ENCODE assay signal across 12 mouse cellular contexts in the genomic region with DNA sequence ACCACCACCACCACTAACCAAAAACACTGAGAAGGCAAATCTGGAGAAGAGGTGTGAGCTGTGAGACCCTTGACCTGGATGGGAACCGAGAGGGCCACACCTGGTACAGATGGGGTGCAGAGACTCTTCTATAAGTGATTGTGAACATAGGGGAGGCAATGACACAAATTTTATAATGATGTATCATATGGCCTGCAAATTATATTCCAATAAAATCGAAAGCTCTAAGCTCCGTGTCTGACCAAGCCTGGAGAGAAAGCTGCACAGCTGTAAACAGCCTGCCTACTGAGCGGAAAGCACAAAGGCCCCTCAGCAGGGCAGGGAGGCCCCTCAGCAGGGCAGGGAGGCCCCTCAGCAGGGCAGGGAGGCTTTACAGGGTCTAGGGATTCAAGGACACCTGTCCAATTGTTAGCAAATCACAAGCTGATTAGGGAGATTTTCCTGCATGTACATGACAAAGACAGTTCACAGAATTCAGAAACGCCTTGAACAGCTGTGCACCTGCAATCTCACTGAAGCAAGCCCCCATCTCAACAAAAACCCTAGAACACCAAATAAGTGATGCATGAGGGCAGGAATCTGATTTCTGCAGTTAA. TPM values are rescaled to one million over a fixed set of nuclear protein-coding genes. Genes with fewer than 3 reads are reported as not detected.
DNase-seq lines count a peak whose midpoint lies in the region; ATAC-seq lines count a peak whose summit lies in the region.
"Had no signal": no experiment of that assay in that cellular context is flagged by ENCODE, and none has a peak within 500 bp of the region (broad histone marks: within the 10 kb centered on the region; RNA-seq: fewer than 3 reads in every experiment).

No protein-coding gene starts in this region.

- peaks cover 88% of the 10 kb centered on the region for H3K36me3 ChIP-seq in heart, embryonic 14.5 days (ENCODE audit: control insufficient read depth, insufficient read depth, low read length)
- H3K36me3 ChIP-seq in forebrain, embryonic 16.5 days (ENCODE audit: control insufficient read depth, insufficient read depth) = peaks cover 15% of the 10 kb centered on the region
- H3K36me3 ChIP-seq in midbrain, embryonic 14.5 days (ENCODE audit: control insufficient read depth, insufficient read depth, low read length) = peaks cover 63% of the 10 kb centered on the region

- peaks cover 28 to 50% of the 10 kb centered on the region in 2 experiments for H3K4me1 ChIP-seq in heart, embryonic 14.5 days (ENCODE audit: control insufficient read depth in 2 of 2, insufficient read depth in 2 of 2, low read length in 2 of 2)
- H3K4me1 ChIP-seq in forebrain, embryonic 16.5 days (replicated peaks; ENCODE audit: control insufficient read depth, insufficient read depth, low read length) = peaks cover 16% of the 10 kb centered on the region
- peaks cover 19% of the 10 kb centered on the region for H3K4me1 ChIP-seq in midbrain, embryonic 14.5 days (ENCODE audit: control insufficient read depth, insufficient read depth, low read length)

- H3K9ac ChIP-seq in heart, embryonic 14.5 days (ENCODE audit: low read length) = peak overlapping the region; percentile 47; the same call in 1 of the 2 replicates
- H3K9ac ChIP-seq in forebrain, embryonic 16.5 days (replicated peaks; ENCODE audit: low read depth, low read length) = peak overlapping the region; percentile 23; the same call in 1 of the 2 replicates
- H3K9ac ChIP-seq in midbrain, embryonic 14.5 days (replicated peaks; ENCODE audit: low read length) = peak overlapping the region; percentile 29; the same call in 1 of the 2 replicates

- H3K9me3 ChIP-seq in heart, embryonic 14.5 days (ENCODE audit: control insufficient read depth, low read length) = no peaks in the 10 kb centered on the region
- H3K9me3 ChIP-seq in forebrain, embryonic 16.5 days (ENCODE audit: control insufficient read depth, low read length) = no peaks in the 10 kb centered on the region
- no peaks in the 10 kb centered on the region for H3K9me3 ChIP-seq in midbrain, embryonic 14.5 days (ENCODE audit: control insufficient read depth, low read length)

- DNase-seq in heart, adult 8-10 months (ENCODE audit: low spot score) = no peak
- peak; percentile 89 for DNase-seq in ZHBTc4 (ENCODE audit: low read depth, low spot score)
- DNase-seq in midbrain, embryonic 14.5 days = peak; percentile 45
- DNase-seq in gastrocnemius, postnatal 4 days (ENCODE audit: low spot score in 2 of 2) = no peak
- DNase-seq in Muller cell, postnatal 12 days (ENCODE audit: inconsistent ontology term) = no peak
- no peak for DNase-seq in cerebellum, postnatal 14 days
- DNase-seq: adrenal gland, adult 2 months; cerebellum, adult 18-20 months had no signal

- no peak for ATAC-seq in heart, embryonic 14.5 days (ENCODE audit: insufficient number of reproducible peaks, insufficient read depth, low FRiP score, low read depth)
- 0 out of 2 replicates have a peak, but pooled peaks have one; percentile 55 for ATAC-seq in forebrain, embryonic 16.5 days
- ATAC-seq in midbrain, embryonic 14.5 days (ENCODE audit: low FRiP score, low TSS enrichment) = peak; percentile 70; the same call in 1 of the 2 replicates

- no peak overlapping the region for H3K4me3 ChIP-seq in heart, embryonic 14.5 days (ENCODE audit: control insufficient read depth in 1 of 2, insufficient read depth in 1 of 2, low read depth in 1 of 2, low read length in 2 of 2)
- no peak overlapping the region for H3K4me3 ChIP-seq in forebrain, embryonic 16.5 days (replicated peaks; ENCODE audit: low read length)
- no peak overlapping the region for H3K4me3 ChIP-seq in midbrain, embryonic 14.5 days (replicated peaks; ENCODE audit: low read depth, low read length)

- peak overlapping the region; percentile 21; the same call in 1 of the 2 replicates for H3K4me2 ChIP-seq in heart, embryonic 14.5 days (ENCODE audit: low read length)
- no peak overlapping the region for H3K4me2 ChIP-seq in forebrain, embryonic 16.5 days (ENCODE audit: low read length)
- no peak overlapping the region for H3K4me2 ChIP-seq in midbrain, embryonic 14.5 days (ENCODE audit: low read length)

- no peaks in the 10 kb centered on the region for H3K27me3 ChIP-seq in heart, embryonic 14.5 days (ENCODE audit: control insufficient read depth, insufficient read depth, low read length)
- no peaks in the 10 kb centered on the region for H3K27me3 ChIP-seq in forebrain, embryonic 16.5 days (replicated peaks; ENCODE audit: control insufficient read depth, insufficient read depth, low read length)
- no peaks in the 10 kb centered on the region for H3K27me3 ChIP-seq in midbrain, embryonic 14.5 days (ENCODE audit: control insufficient read depth, insufficient read depth, low read length)

- H3K27ac ChIP-seq in heart, embryonic 14.5 days (replicated peaks in 1 of 2; ENCODE audit: control insufficient read depth in 1 of 2, insufficient read depth in 1 of 2, low read depth in 2 of 2, low read length in 2 of 2) = peak overlapping the region; percentile 76 to 84
- H3K27ac ChIP-seq in forebrain, embryonic 16.5 days (ENCODE audit: low read length) = peak overlapping the region; percentile 57; the same call in 1 of the 2 replicates
- peak overlapping the region; percentile 52 for H3K27ac ChIP-seq in midbrain, embryonic 14.5 days (replicated peaks; ENCODE audit: low read depth, low read length)
- H3K27ac ChIP-seq: kidney, postnatal 0 days; macrophage had no signal

- 25% methylated on average over 5 of the region's 5 CpGs for WGBS in heart, embryonic 14.5 days
- WGBS in forebrain, embryonic 16.5 days = 11% methylated on average over 5 of the region's 5 CpGs
- 4% methylated on average over 5 of the region's 5 CpGs for WGBS in midbrain, embryonic 14.5 days

RNA-seq across cellular contexts. Expression of gene Crtc3, which starts 57.6 kb away (rescaled TPM):
- polyA plus RNA-seq in heart, embryonic 14.5 days (2014; fragmentation: Nextera tagmentation; extraction: Ambion mirVana) = 16.2 and 18.5 TPM in 2 replicates
- total RNA-seq in heart, adult 8-10 months (2022) = 10 to 100 TPM; 10.7 to 12.1 (median 11.7) TPM
- polyA plus RNA-seq in forebrain, embryonic 16.5 days (2015; fragmentation: Nextera tagmentation; extraction: Ambion mirVana) = 18.2 and 20.1 TPM in 2 replicates
- polyA plus RNA-seq in midbrain, embryonic 14.5 days (2014; fragmentation: Nextera tagmentation; extraction: Ambion mirVana) = 11.7 and 14.0 TPM in 2 replicates
- total RNA-seq in gastrocnemius, postnatal 4 days (2021) = 10 to 100 TPM; 28.7 to 32.1 TPM

Comparison
In these comparisons a context has a peak if more than half of its experiments do, and no peak if none do; other contexts are left out.
1. DNase-seq: peak in ZHBTc4 (single experiment) and midbrain, embryonic 14.5 days (single experiment); none in heart, adult 8-10 months (single experiment), gastrocnemius, postnatal 4 days (0 of 2), Muller cell, postnatal 12 days (single experiment) and cerebellum, postnatal 14 days (0 of 2).
2. Peak in every context shown above with its lines, with median percentiles within 50 percentile points of each other: H3K27ac ChIP-seq and H3K9ac ChIP-seq.